Mouse (Mus musculus) activated CD4-positive, CD25-positive, alpha-beta regulatory T cell, adult 4 months (primary cell): ENCODE measurements at regions not wholly inside any gene's neighbourhood (a gene's known extent, or its start where the extent isn't known, plus 50 kb on each side); places are given as distances from the start of the nearest gene placed in this dataset.
A peak's percentile ranks its signal among the peaks of the same experiment; 100 is the strongest.

Experiments used
- ATAC-seq: one replicate; pipeline ENCODE4 v1.8.0; 2017

DNA sequence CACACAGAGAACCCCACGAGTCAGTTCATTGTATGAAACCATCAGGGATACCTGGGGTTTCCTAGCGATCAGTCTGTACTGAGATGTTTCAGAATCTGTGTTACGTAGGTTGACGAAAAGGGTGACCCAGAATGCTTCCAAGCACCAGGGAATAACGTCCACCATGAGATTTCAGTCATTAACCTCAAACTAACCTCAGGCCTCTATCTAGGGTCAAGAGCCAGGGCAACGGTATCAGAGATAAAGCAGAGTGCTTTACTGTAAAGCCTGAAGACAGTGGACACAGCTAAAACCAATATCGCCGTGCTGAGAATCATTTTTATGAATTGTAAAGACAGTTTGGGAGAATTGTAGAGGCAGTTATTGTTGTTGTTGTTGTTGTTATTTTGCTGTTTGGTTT lies 52.9 kb upstream of the Errfi1 start:
- ATAC-seq: no peak

- ATAC-seq: peak; percentile 48
These were observed 53.9 kb upstream of the Errfi1 start for GRCm38 (mm10) chr4:150799550-150800398.

DNA sequence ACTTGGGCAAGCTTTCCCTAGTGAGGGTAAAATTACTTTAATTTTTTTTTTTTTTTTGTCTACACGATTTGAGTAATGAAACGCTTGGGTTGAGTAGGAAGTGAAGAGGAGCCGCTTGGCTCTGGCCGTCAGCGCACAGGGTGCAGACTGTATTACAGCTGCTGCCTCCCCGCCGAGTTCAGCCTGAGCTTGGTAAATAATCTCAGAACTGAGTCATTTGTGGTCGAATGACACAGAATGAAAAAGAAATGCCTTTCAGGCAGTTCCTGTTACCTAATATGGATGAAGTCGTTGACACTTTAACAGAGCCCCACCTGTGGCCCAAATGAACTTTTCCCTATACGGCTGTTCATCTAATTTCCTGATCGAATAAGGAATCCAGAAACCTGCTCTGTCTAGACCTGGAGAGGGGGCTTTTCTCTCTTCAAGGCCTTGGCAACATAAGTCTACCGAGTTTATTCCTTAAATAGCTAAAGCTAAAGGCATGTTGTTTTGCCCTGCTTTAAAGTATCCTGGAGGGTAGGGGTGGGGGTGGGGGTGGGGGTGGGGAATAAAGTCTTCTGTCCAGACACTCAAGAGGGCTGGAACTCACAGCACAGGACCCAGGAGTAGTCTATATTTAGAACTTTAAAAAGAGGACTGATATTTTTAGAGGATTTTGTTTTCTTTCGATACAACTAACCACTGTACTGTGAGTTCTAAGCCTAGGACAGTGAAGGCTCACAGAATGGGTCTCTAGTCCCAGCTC lies 54.8 kb upstream of the Errfi1 start:
- ATAC-seq: peak; percentile 96

- ATAC-seq: no peak
These were observed 55.4 kb upstream of the Errfi1 start for GRCm38 (mm10) chr4:150798281-150798680.

GRCm38 (mm10) chr4:150797057-150797456 lies 56.7 kb upstream of the Errfi1 start:
- ATAC-seq: no peak

GRCm38 (mm10) chr4:150794878-150795277 lies 58.8 kb upstream of the Errfi1 start:
- ATAC-seq: no peak

GRCm38 (mm10) chr4:150794257-150794794 lies 59.4 kb upstream of the Errfi1 start:
- ATAC-seq: no peak

- ATAC-seq: no peak
These were observed 60.6 kb upstream of the Errfi1 start for GRCm38 (mm10) chr4:150793146-150793545.

- no peak for ATAC-seq
These were observed 64.6 kb upstream of the Errfi1 start for GRCm38 (mm10) chr4:150789166-150789565.

DNA sequence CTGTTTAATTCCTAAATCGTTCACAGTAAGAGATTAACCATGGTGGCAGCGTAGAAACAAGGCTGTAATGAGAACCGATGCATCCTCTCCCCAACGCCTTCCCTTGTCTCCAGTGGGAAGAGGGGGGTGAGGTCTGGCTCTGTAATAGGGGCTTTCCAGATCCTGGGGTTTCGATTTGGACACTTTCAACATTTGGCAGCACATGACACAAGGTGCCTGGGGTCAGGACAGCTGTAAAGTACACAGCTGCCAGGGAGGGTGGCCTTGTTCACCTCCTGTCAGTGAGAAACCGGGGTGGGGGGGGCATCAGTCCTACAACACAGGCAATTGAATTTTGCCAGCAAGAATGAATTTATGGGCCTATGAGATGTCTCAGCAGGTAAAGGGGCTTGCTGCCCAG lies 66.6 kb upstream of the Errfi1 start:
- no peak for ATAC-seq

DNA sequence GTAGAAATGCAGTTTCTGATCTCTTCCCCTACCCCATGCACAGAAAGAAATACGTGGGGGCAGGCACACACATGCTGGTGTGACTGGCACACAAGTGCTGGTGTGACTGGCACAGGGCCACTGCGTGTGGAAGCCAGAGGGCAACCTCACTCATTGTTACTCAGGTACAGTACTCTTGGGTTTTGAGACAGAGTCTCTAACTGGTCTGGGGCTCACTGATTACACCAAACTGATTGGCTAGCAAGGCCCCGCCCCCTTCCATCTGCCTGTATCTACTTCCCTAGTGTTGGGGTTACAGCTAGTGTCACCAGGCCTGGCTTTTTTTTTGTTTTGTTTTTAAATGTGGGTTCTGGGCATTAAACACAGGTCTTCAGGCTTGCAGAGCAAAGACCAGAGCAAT lies 67.1 kb upstream of the Errfi1 start:
- ATAC-seq: no peak

DNA sequence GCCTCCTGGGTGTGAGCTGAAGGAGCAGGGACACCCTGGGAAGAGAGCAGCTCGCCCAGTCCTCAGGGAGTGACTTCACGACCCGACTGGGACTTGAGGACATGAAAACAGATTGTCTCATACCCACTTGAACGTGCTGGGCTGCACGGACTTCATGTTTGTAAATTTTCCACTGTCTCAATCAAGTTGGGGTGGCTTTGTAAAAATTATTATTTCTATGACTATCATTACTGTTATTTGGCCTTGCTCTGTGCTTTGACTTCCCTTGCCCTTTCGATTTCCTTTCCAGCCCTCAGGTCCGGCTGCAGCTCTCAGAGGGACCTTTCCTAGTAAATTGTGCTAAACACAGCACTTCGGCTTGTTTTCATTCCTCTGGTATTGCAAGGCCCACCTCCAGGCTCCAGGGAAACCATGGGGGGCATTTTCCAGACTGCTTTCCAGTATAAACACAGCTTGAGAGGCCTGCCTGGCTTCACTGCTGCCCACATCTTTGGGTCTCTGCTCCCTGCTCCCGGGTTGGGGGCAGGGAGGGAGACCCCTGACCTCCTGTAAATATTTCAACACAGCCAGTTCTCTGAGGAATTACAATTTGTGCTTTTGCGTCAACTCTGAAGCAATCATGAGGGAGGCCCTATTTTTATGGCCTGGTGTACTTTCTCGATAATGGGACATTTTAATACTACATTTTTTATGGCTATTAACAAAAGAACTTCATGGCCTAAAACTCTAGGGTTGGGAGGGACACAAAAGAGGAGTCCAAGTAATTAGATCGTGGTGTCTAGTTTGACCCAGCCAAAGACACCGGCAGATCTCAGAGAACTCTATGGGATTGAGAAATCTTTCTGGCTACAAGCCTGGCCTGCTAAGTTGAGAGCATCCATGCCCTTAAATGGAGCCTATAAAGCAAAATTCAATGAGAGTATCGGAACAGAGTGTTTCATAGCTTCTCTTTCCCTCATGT lies 68.9 kb upstream of the Errfi1 start:
- no peak for ATAC-seq

GRCm38 (mm10) chr4:150781304-150781703 lies 72.4 kb upstream of the Errfi1 start:
- ATAC-seq: no peak

- no peak for ATAC-seq
These were observed 74.4 kb upstream of the Errfi1 start for GRCm38 (mm10) chr4:150779340-150779739.

GRCm38 (mm10) chr4:150778683-150779082 lies 75.0 kb upstream of the Errfi1 start:
- no peak for ATAC-seq

GRCm38 (mm10) chr4:150775695-150776521 lies 77.8 kb upstream of the Errfi1 start:
- no peak for ATAC-seq

DNA sequence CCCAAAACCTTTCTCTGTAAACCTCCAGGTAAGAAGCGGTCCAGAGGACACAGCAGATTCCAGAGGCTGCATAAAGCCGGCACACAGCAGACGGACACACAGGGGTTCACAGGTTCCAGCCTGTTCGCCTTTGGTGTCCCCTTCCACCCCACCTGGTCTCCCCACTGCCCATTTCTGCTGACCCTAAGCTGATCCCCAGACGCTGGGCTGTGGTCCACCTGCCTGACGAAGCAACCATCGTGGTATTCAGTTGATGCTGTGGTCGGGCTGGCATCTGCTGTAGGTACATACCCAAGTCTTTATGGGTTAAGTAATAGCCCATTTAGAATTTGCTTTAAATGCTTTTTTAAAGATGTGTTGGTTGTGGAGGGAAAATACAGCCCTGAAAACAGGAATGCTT lies 78.4 kb upstream of the Errfi1 start:
- ATAC-seq: no peak

GRCm38 (mm10) chr4:150774289-150774914 lies 79.3 kb upstream of the Errfi1 start:
- ATAC-seq: no peak

DNA sequence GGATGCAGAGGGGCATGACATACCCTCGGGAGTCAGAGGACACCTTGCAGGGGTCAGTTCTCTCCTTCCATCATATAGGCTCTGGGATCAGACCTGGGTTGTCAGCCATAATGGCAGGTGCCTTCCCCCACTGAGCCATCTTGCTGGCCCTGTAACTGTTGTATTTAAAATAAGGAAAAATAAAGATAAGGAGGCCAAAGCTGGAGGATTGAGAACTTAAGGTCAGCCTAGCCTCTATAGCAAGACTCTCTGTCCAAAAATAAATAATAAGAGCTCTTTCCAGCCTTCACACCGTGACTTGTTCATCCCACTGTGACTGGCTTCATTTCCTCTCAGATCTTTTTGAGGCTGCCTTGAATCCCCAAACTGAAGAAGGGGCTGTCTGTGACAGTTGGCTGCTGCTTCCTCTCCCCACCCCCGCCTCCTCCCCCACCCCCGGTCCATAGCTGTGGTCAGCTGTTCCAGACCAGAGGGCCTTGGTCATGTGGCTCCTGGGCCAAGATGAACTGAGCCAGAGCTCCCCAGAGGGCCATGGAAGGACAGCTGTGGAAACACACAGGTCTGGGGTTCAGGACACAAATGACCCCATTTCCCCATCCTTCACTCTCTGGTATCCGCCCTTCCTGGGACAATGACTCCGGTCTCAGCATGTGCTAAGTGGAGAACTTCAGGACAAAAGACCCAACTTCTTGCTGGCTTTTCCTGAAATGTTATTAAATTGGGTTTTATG lies 81.6 kb upstream of the Errfi1 start:
- no peak for ATAC-seq

- ATAC-seq: no peak
These were observed 82.2 kb upstream of the Errfi1 start for GRCm38 (mm10) chr4:150771469-150771868.
